Mouse (Mus musculus) CH12.LX (cell line): ENCODE results near the gene Als2cr12. TPM values are rescaled to one million over a fixed set of nuclear protein-coding genes. Genes with fewer than 3 reads are reported as not detected.

ENCODE experiments used
- DNase-seq: peaks from one replicate; pipeline ENCODE4 v3.0.0-alpha.2; 2013; ENCODE audit errors: extremely low read depth
- H3K27ac ChIP-seq: 2 replicates; pipeline ENCODE4 v1.5.1; 2012; ENCODE audit warnings: low read depth, mild to moderate bottlenecking, control low read depth, moderate library complexity; ENCODE audit not compliant: insufficient read depth
- H3K27me3 ChIP-seq: replicated peaks from 2 replicates; pipeline ENCODE3; 2012; ENCODE audit warnings: inconsistent platforms
- H3K36me3 ChIP-seq, 2 experiments: replicated peaks in 1 of 2; 2 replicates each; pipeline versions ENCODE3 to v1.6.1; 2012; ENCODE audit warnings: inconsistent platforms in 1 of 2, low read length in 1 of 2, mild to moderate bottlenecking in 1 of 2, mixed read lengths in 1 of 2, moderate library complexity in 1 of 2; ENCODE audit not compliant: control insufficient read depth in 1 of 2, insufficient read depth in 1 of 2
- H3K4me1 ChIP-seq, 2 experiments: 2 replicates each; pipeline ENCODE4 v1.6.1; 2012; ENCODE audit warnings: inconsistent platforms in 1 of 2, moderate library complexity in 1 of 2; ENCODE audit not compliant: insufficient read depth in 2 of 2, control insufficient read depth in 1 of 2
- H3K4me2 ChIP-seq: 2 replicates; pipeline ENCODE4 v1.6.1; 2012; ENCODE audit warnings: low read depth, mild to moderate bottlenecking, control low read depth; ENCODE audit not compliant: poor library complexity, insufficient read depth, severe bottlenecking
- H3K4me3 ChIP-seq, 3 experiments: fragments of 150-350 bp in 1 of 3; sonication (generic) in 1 of 3; replicated peaks in 1 of 3; 2 replicates each; pipeline versions ENCODE3 to v1.5.1; 2011 to 2012; ENCODE audit warnings: low read depth in 2 of 3, low read length in 2 of 3, mild to moderate bottlenecking in 2 of 3, moderate library complexity in 2 of 3, control low read depth in 1 of 3, improper control_type of control experiment in 1 of 3, inconsistent platforms in 1 of 3, mixed read lengths in 1 of 3; ENCODE audit not compliant: poor library complexity in 1 of 3
- H3K79me2 ChIP-seq: replicated peaks from 2 replicates; pipeline ENCODE4 v1.6.1; 2012; ENCODE audit warnings: mild to moderate bottlenecking, moderate library complexity; ENCODE audit not compliant: control insufficient read depth, poor library complexity, insufficient read depth, severe bottlenecking; ENCODE audit errors: extremely low read depth
- H3K9ac ChIP-seq: 2 replicates; pipeline ENCODE4 v1.6.1; 2012; ENCODE audit warnings: low read depth, mild to moderate bottlenecking, control low read depth, moderate library complexity; ENCODE audit not compliant: insufficient read depth
- H3K9me3 ChIP-seq: replicated peaks from 2 replicates; pipeline ENCODE3; 2012; ENCODE audit warnings: low read length, inconsistent platforms, mixed read lengths
- CHD1 ChIP-seq: IDR thresholded peaks from 2 replicates; pipeline ENCODE4 v1.6.1; 2012; ENCODE audit warnings: low read depth, low read length, improper control_type of control experiment, inconsistent platforms
- CHD2 ChIP-seq: IDR thresholded peaks from 2 replicates; pipeline ENCODE4 v1.6.1; 2011; ENCODE audit warnings: low read length, improper control_type of control experiment
- ELF1 ChIP-seq: IDR thresholded peaks from 2 replicates; pipeline ENCODE4 v1.6.1; 2014; ENCODE audit warnings: low read depth, mild to moderate bottlenecking, inconsistent platforms, low read length, improper control_type of control experiment
- EP300 ChIP-seq: IDR thresholded peaks from 2 replicates; pipeline ENCODE4 v1.6.1; 2011; ENCODE audit warnings: low read length, improper control_type of control experiment
- MYC ChIP-seq: IDR thresholded peaks from 2 replicates; pipeline ENCODE4 v1.6.1; 2011; ENCODE audit warnings: low read depth, mild to moderate bottlenecking, improper control_type of control experiment, low read length
- NELFE ChIP-seq: IDR thresholded peaks from 2 replicates; pipeline ENCODE4 v1.6.1; 2011; ENCODE audit warnings: low read depth, low read length, improper control_type of control experiment
- PAX5 ChIP-seq: IDR thresholded peaks from 2 replicates; pipeline ENCODE4 v1.6.1; 2012; ENCODE audit warnings: low read length, inconsistent platforms, mixed read lengths
- SIN3A ChIP-seq: IDR thresholded peaks from 2 replicates; pipeline ENCODE4 v1.6.1; 2012; ENCODE audit warnings: low read length, improper control_type of control experiment, inconsistent platforms
- SMC3 ChIP-seq: IDR thresholded peaks from 2 replicates; pipeline ENCODE4 v1.6.1; 2011; ENCODE audit warnings: low read depth, low read length, improper control_type of control experiment
- UBTF ChIP-seq: IDR thresholded peaks from 2 replicates; pipeline ENCODE4 v1.6.1; 2012; ENCODE audit warnings: low read depth, mild to moderate bottlenecking, inconsistent platforms, low read length, improper control_type of control experiment, moderate library complexity
- USF1 ChIP-seq: IDR thresholded peaks from 2 replicates; pipeline ENCODE4 v1.6.1; 2014; ENCODE audit warnings: low read depth, mild to moderate bottlenecking, inconsistent platforms, low read length, improper control_type of control experiment
- USF2 ChIP-seq: conservative IDR thresholded peaks from 2 replicates; pipeline ENCODE4 v1.6.1; 2011; ENCODE audit warnings: low read depth, low read length, improper control_type of control experiment
- ZKSCAN1 ChIP-seq: IDR thresholded peaks from 2 replicates; pipeline ENCODE4 v1.6.1; 2012; ENCODE audit warnings: low read depth, inconsistent platforms, low read length, improper control_type of control experiment, borderline replicate concordance
- dilution Hi-C: fragments of 300-500 bp; cut with MboI; formaldehyde crosslinking; loops from 2 replicates; pipeline ENCODE4 v1.14.3; 2020; ENCODE audit warnings: low sequenced_read_pairs; ENCODE audit not compliant: extremely low pct_unique_long_range_greater_than_20kb, extremely low pct_ligation_motif_present
- in situ Hi-C: fragments of 300-500 bp; cut with MboI; formaldehyde crosslinking; loops from 3 replicates; pipeline ENCODE4 v1.14.3; 2019; ENCODE audit warnings: low sequenced_read_pairs, low pct_ligation_motif_present, low pct_unique_long_range_greater_than_20kb, mixed read lengths
- polyA plus RNA-seq: library from polyadenylated mRNA; unstranded; fragments of >175 nt; gene quantifications from 2 replicates; pipeline ENCODE4 v1.2.1, GENCODE M21; 2012; ENCODE audit warnings: low read depth; ENCODE audit not compliant: insufficient read length
- total RNA-seq, 2 experiments: library from RNA; depleted of rRNA; stranded (reverse); fragments of 300-350 nt in 1 of 2; fragments of >200 nt in 1 of 2; gene quantifications; 2 replicates each; pipeline ENCODE4 v1.2.3; 2012 to 2014

The Als2cr12 gene
- total and polyA plus RNA-seq, 3 experiments: 0.33 TPM; not detected in 2

DNA sequence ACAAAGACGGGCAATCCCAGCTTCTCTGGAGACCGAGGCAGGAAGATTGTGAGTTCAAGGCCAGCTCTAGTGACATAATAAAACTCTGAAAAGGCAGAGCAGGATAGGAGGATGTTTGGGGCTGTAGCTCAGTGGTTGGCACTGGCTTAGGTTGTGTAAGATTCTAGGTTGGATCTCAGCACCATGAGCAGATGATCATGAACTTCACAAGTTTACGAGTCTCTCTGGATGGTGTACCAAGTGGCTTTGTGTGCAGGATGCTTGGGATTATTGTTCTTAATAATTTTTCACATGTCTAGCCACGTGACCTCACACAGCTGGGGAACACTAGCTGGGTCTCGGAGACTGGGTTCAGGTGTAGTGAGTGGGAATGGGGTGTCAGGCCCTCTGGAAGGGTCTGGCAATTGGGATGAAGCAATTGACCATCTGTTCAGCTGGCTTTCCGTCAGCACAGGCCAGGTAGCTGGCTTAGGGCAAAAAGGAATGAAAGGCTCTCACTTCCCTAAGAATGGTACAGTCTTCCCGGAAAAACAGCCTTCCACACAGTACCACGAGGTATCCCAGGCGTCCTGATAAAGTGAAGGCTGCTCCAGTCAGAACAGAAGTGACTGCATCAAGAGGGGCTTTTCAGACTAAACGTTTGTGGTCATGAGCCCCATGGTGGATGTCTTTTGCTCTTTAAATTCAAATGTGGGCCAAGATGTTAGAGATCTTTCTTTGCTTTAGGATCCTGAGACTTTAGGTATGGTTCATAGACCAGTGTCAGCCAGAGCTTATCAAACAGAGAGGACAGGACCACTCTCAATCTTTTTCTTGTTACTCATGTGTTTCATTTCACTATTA lies 32.2 kb upstream of the Als2cr12 start:
- H3K27me3 ChIP-seq: no peaks in the 10 kb centered on the region
- peak overlapping the region; percentile 77 for H3K27ac ChIP-seq
- no peaks in the 10 kb centered on the region for H3K9me3 ChIP-seq
- peak; percentile 56 for TF ChIP-seq USF2
- TF ChIP-seq PAX5: no peak
- TF ChIP-seq UBTF: 0 out of 2 replicates have a peak, but pooled peaks have one; percentile 3
- 0 out of 2 replicates have a peak, but pooled peaks have one; percentile 15 for TF ChIP-seq SIN3A
- TF ChIP-seq MYC: no peak
- TF ChIP-seq USF1: peak; percentile 56
- peak; percentile 58 for TF ChIP-seq CHD1
- no peak for TF ChIP-seq NELFE
- TF ChIP-seq ZKSCAN1: no peak
- peak overlapping the region; percentile 79 for H3K9ac ChIP-seq
- H3K79me2 ChIP-seq: peaks cover 58% of the 10 kb centered on the region
- peaks cover 13 to 41% of the 10 kb centered on the region in 2 experiments; a peak in 3 of 4 replicates for H3K4me1 ChIP-seq
- H3K4me3 ChIP-seq: peak overlapping the region; percentile 63 to 82 (median 71)
- no peak for DNase-seq
- in situ Hi-C loops: no loop called here
- dilution Hi-C loops: no loop called here
- H3K36me3 ChIP-seq: peaks cover 17 to 30% of the 10 kb centered on the region in 2 experiments
- peak overlapping the region; percentile 72 for H3K4me2 ChIP-seq

DNA sequence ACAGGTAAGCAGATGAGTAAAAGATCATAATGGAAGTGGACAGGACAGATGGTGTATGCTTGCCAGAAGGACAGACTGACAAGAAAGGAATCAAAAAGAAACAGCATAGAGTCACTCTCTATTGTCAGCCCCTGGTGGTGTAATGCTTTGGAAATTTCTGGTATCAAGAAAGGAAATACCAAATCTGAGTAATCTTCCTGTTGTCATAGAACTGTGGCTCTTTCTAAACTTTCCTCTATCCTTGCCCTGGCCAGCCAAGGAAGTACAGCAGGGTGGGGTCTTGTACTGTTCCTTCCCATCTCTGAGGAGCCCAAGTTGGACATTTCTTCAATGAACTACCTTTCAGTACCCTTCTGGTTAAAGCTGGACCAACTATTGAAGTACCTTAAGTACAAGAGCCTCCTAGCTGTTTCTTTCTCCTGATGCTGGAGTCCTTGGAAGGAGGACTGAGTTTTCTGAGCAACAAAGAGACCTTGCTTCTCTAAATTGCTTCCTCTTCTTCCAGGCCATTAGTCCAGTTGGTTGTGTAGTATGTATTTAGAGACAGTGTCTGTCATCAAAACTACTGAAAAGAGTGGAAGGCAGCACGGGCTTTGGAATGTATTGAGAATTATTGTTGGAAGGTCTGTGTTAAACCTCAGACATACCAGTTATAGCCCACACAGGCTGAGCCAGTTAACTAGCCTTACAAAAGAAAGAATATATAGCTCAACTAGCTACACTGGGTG lies 31.4 kb upstream of the Als2cr12 start:
- Histone ChIP-seq H3K79me2 (peaks cover 58% of the 10 kb centered on the region), H3K4me3 (peak overlapping the region; percentile 63 to 82 (median 71)), H3K9me3 (no peaks in the 10 kb centered on the region), H3K27me3 (no peaks in the 10 kb centered on the region), H3K4me2 (peak overlapping the region; percentile 72), H3K4me1 (peaks cover 13 to 49% of the 10 kb centered on the region in 2 experiments; a peak in 3 of 4 replicates)
- dilution Hi-C loops (no loop called here), in situ Hi-C loops (no loop called here)
- no peak for DNase-seq
- no peak for TF ChIP-seq CHD2
- no peak for TF ChIP-seq ELF1
- no peak for TF ChIP-seq SMC3
- 0 out of 2 replicates have a peak, but pooled peaks have one; percentile 14 for TF ChIP-seq EP300
- TF ChIP-seq, all 38 proteins: peak for 1
- H3K27ac ChIP-seq: peak overlapping the region; percentile 77
- peaks cover 17 to 30% of the 10 kb centered on the region in 2 experiments for H3K36me3 ChIP-seq
- peak overlapping the region; percentile 79 for H3K9ac ChIP-seq
